Mouse (Mus musculus): ENCODE data around the gene Acadsb. TPM values are rescaled to one million over a fixed set of nuclear protein-coding genes. Genes with fewer than 3 reads are reported as not detected.

Gene Acadsb
- 13.7 and 13.9 TPM in 2 replicates for polyA plus RNA-seq (2012; rRNA removed)

GRCm38 (mm10) chr7:131410416-131411058 is at the start of gene Acadsb, which contains the start of gene Ikzf5:
Gene Acadsb (plus strand): TSS chr7:131410601.
Gene Ikzf5 (minus strand): TSS chr7:131410521.

GRCm38 (mm10) chr7:131362615-131363300 is 47.6 kb upstream of the Acadsb start, which contains the start of gene 2310057M21Rik:
Gene 2310057M21Rik (minus strand): TSS chr7:131362759.

GRCm38 (mm10) chr7:131370648-131371469 is 39.5 kb upstream of the Acadsb start, which contains the start of gene Pstk:
Gene Pstk (plus strand): TSS chr7:131371141.

Other genes with a start within 250 kb of the Acadsb start
- not detected in 2 replicates for gene 5430419D17Rik, start 236.2 kb upstream of the Acadsb start, polyA plus RNA-seq (2012; rRNA removed)
- gene Cuzd1, start 88.3 kb upstream of the Acadsb start, polyA plus RNA-seq (2012; rRNA removed), result 0.02 TPM in 1 of 2 replicates, not detected in the other
- gene Fam24b, start 81.1 kb upstream of the Acadsb start, polyA plus RNA-seq (2012; rRNA removed), result 0.08 and 0.14 TPM in 2 replicates
- gene Fam24a, start 76.7 kb upstream of the Acadsb start, polyA plus RNA-seq (2012; rRNA removed), result not detected in 2 replicates
- 3.1 and 3.6 TPM in 2 replicates for gene 2310057M21Rik, start 47.8 kb upstream of the Acadsb start, polyA plus RNA-seq (2012; rRNA removed)
- gene Pstk, start 39.5 kb upstream of the Acadsb start, polyA plus RNA-seq (2012; rRNA removed), result 16.8 TPM in 2 replicates
- gene Ikzf5, start 80 bp upstream of the Acadsb start, polyA plus RNA-seq (2012; rRNA removed), result 6.4 TPM in 2 replicates
- not detected in 2 replicates for gene Hmx3, start 132.3 kb downstream of the Acadsb start, polyA plus RNA-seq (2012; rRNA removed)
- not detected in 2 replicates for gene Hmx2, start 138.2 kb downstream of the Acadsb start, polyA plus RNA-seq (2012; rRNA removed)
- gene Bub3, start 149.6 kb downstream of the Acadsb start, polyA plus RNA-seq (2012; rRNA removed), result 54.2 and 55.3 TPM in 2 replicates

Measured in liver, embryonic 18 days (tissue).